Mouse (Mus musculus) layer of hippocampus, adult 2 months (tissue): ENCODE measurements at regions not wholly inside any gene's neighbourhood (a gene's known extent, or its start where the extent isn't known, plus 50 kb on each side); places are given as distances from the start of the nearest gene placed in this dataset.

Source experiments
- DNase-seq, 2 experiments: peaks; one replicate each; pipeline ENCODE4 v3.0.0; 2022; ENCODE audit warnings: low spot score in 2 of 2
- H3K27ac ChIP-seq: fragments of 200-600 bp; 2 replicates; pipeline ENCODE4 v1.8.1; 2022
- H3K4me3 ChIP-seq: fragments of 200-600 bp; 2 replicates; pipeline ENCODE4 v1.8.1; 2022; ENCODE audit warnings: mild to moderate bottlenecking
- CTCF ChIP-seq: fragments of 200-600 bp; conservative IDR thresholded peaks from 2 replicates; pipeline ENCODE4 v1.8.1; 2022; ENCODE audit warnings: antibody characterized with exemption, mild to moderate bottlenecking, moderate library complexity

GRCm38 (mm10) chr4:153707218-153707617, 224.6 kb upstream of the Ajap1 start:
- no peak for DNase-seq
- Histone ChIP-seq H3K27ac (no peak overlapping the region), H3K4me3 (no peak overlapping the region)
- no peak for TF ChIP-seq CTCF

- H3K27ac ChIP-seq = no peak overlapping the region
- no peak overlapping the region for H3K4me3 ChIP-seq
- TF ChIP-seq CTCF = no peak
- no peak for DNase-seq
These were observed 232.5 kb upstream of the Ajap1 start for GRCm38 (mm10) chr4:153714995-153715645.

- DNase-seq = no peak
- no peak overlapping the region for H3K27ac ChIP-seq
- TF ChIP-seq CTCF = no peak
- H3K4me3 ChIP-seq = no peak overlapping the region
These were observed 234.7 kb upstream of the Ajap1 start for GRCm38 (mm10) chr4:153717273-153717672.

GRCm38 (mm10) chr4:153724045-153724444, 233.0 kb upstream of the A430005L14Rik start:
- no peak for TF ChIP-seq CTCF
- no peak for DNase-seq
- Histone ChIP-seq H3K4me3 (no peak overlapping the region), H3K27ac (no peak overlapping the region)

GRCm38 (mm10) chr4:153727273-153727672, 229.8 kb upstream of the A430005L14Rik start:
- Histone ChIP-seq H3K27ac (no peak overlapping the region), H3K4me3 (no peak overlapping the region)
- DNase-seq = no peak
- TF ChIP-seq CTCF = no peak

GRCm38 (mm10) chr4:153727896-153728422, 229.1 kb upstream of the A430005L14Rik start:
- Histone ChIP-seq H3K27ac (no peak overlapping the region), H3K4me3 (no peak overlapping the region)
- no peak for DNase-seq
- no peak for TF ChIP-seq CTCF

- H3K27ac ChIP-seq = no peak overlapping the region
- TF ChIP-seq CTCF = no peak
- no peak for DNase-seq
These were observed 218.9 kb upstream of the A430005L14Rik start for GRCm38 (mm10) chr4:153738088-153738487.

GRCm38 (mm10) chr4:153742241-153742640, 214.8 kb upstream of the A430005L14Rik start:
- H3K4me3 ChIP-seq = no peak overlapping the region
- TF ChIP-seq CTCF = no peak
- no peak for DNase-seq
- H3K27ac ChIP-seq = no peak overlapping the region

More at GRCm38 (mm10) chr4:153738088-153738487, 218.9 kb upstream of the A430005L14Rik start:
- no peak overlapping the region for H3K4me3 ChIP-seq

GRCm38 (mm10) chr4:153752791-153753190, 204.2 kb upstream of the A430005L14Rik start:
- no peak for TF ChIP-seq CTCF
- Histone ChIP-seq H3K4me3 (no peak overlapping the region), H3K27ac (no peak overlapping the region)
- DNase-seq = no peak

- Histone ChIP-seq H3K27ac (no peak overlapping the region), H3K4me3 (no peak overlapping the region)
- DNase-seq = no peak
- no peak for TF ChIP-seq CTCF
These were observed 198.7 kb upstream of the A430005L14Rik start for GRCm38 (mm10) chr4:153758323-153758722.

GRCm38 (mm10) chr4:153758781-153759180, 198.3 kb upstream of the A430005L14Rik start:
- Histone ChIP-seq H3K4me3 (no peak overlapping the region), H3K27ac (no peak overlapping the region)
- no peak for DNase-seq
- TF ChIP-seq CTCF = no peak

GRCm38 (mm10) chr4:153760934-153761333, 196.1 kb upstream of the A430005L14Rik start:
- no peak for DNase-seq
- no peak overlapping the region for H3K4me3 ChIP-seq
- no peak overlapping the region for H3K27ac ChIP-seq
- peak; percentile 61 for TF ChIP-seq CTCF

- DNase-seq = no peak
- Histone ChIP-seq H3K27ac (no peak overlapping the region), H3K4me3 (no peak overlapping the region)
- no peak for TF ChIP-seq CTCF
These were observed 193.6 kb upstream of the A430005L14Rik start for GRCm38 (mm10) chr4:153763413-153763812.

GRCm38 (mm10) chr4:153767713-153768112, 189.3 kb upstream of the A430005L14Rik start:
- Histone ChIP-seq H3K4me3 (no peak overlapping the region), H3K27ac (peak overlapping the region; percentile 28; the same call in 1 of the 2 replicates)
- TF ChIP-seq CTCF = no peak
- DNase-seq = no peak
